Mouse (Mus musculus) T-helper 1 cell (primary cell): ENCODE results near the gene Tmem37.

Experiments
- in situ Hi-C: fragments of 300-600 bp; cut with MboI, MseI; formaldehyde crosslinking; loops from one replicate; pipeline ENCODE4 v1.15.1; 2025; ENCODE audit warnings: high pct_unique_total_duplicates

The Tmem37 gene

GRCm38 (mm10) chr1:120057674-120058430, 16.0 kb downstream of the Tmem37 start:
- in situ Hi-C loops = no loop called here

- in situ Hi-C loops = no loop called here
Observed at GRCm38 (mm10) chr1:120057044-120057443, 16.8 kb downstream of the Tmem37 start.

- in situ Hi-C loops = no loop called here
Observed at GRCm38 (mm10) chr1:120056236-120056635, 17.6 kb downstream of the Tmem37 start.

GRCm38 (mm10) chr1:120055475-120055874, 18.4 kb downstream of the Tmem37 start:
- in situ Hi-C loops = no loop called here

- in situ Hi-C loops = no loop called here
Observed at GRCm38 (mm10) chr1:120054997-120055396, 18.9 kb downstream of the Tmem37 start.

GRCm38 (mm10) chr1:120051070-120051469, 22.8 kb downstream of the Tmem37 start:
- in situ Hi-C loops = no loop called here

GRCm38 (mm10) chr1:120047325-120047724, 26.5 kb downstream of the Tmem37 start:
- in situ Hi-C loops = no loop called here

GRCm38 (mm10) chr1:120044584-120044983, 29.3 kb downstream of the Tmem37 start:
- in situ Hi-C loops = no loop called here

GRCm38 (mm10) chr1:120042421-120042820, 31.5 kb downstream of the Tmem37 start:
- in situ Hi-C loops = no loop called here

- in situ Hi-C loops = no loop called here
Observed at GRCm38 (mm10) chr1:120038594-120038993, 35.3 kb downstream of the Tmem37 start.

GRCm38 (mm10) chr1:120037021-120037683, 36.7 kb downstream of the Tmem37 start:
- in situ Hi-C loops = no loop called here

- in situ Hi-C loops = no loop called here
Observed at GRCm38 (mm10) chr1:120035456-120036034, 38.3 kb downstream of the Tmem37 start.

- in situ Hi-C loops = loop anchor here (5.0 kb wide), 1 partner anchor 58 kb away; no protein-coding TSS in a partner anchor
Observed at GRCm38 (mm10) chr1:120034793-120035192, 39.1 kb downstream of the Tmem37 start.

- in situ Hi-C loops = loop anchor here (5.0 kb wide), 1 partner anchor 59 kb away; no protein-coding TSS in a partner anchor
Observed at GRCm38 (mm10) chr1:120033469-120033854, 40.4 kb downstream of the Tmem37 start.

GRCm38 (mm10) chr1:120032804-120033468, 40.9 kb downstream of the Tmem37 start:
- in situ Hi-C loops = loop anchor here (5.0 kb wide), 1 partner anchor 59 kb away; no protein-coding TSS in a partner anchor

- in situ Hi-C loops = loop anchor here (5.0 kb wide), 1 partner anchor 62 kb away; no protein-coding TSS in a partner anchor
Observed at GRCm38 (mm10) chr1:120030474-120030873, 43.4 kb downstream of the Tmem37 start.

GRCm38 (mm10) chr1:120027693-120028092, 46.2 kb downstream of the Tmem37 start:
- in situ Hi-C loops = no loop called here

GRCm38 (mm10) chr1:120025050-120025439, 48.8 kb downstream of the Tmem37 start:
- in situ Hi-C loops = no loop called here

GRCm38 (mm10) chr1:120024331-120025049, 49.4 kb downstream of the Tmem37 start:
- in situ Hi-C loops = no loop called here

GRCm38 (mm10) chr1:120021951-120022350, 51.9 kb downstream of the Tmem37 start:
- in situ Hi-C loops = no loop called here

GRCm38 (mm10) chr1:120020322-120020897, 53.5 kb downstream of the Tmem37 start:
- in situ Hi-C loops = no loop called here
